Mouse (Mus musculus): ENCODE data around the gene Zfp708. TPM values are rescaled to one million over a fixed set of nuclear protein-coding genes. Genes with fewer than 3 reads are reported as not detected.

The Zfp708 gene
- polyA plus RNA-seq (2015; fragmentation: Nextera tagmentation; extraction: Ambion mirVana): 5.9 and 6.8 TPM in 2 replicates

GRCm38 (mm10) chr13:67097876-67098275 is at the start of gene Zfp708:
Gene Zfp708 (minus strand): TSS chr13:67097976.

DNA sequence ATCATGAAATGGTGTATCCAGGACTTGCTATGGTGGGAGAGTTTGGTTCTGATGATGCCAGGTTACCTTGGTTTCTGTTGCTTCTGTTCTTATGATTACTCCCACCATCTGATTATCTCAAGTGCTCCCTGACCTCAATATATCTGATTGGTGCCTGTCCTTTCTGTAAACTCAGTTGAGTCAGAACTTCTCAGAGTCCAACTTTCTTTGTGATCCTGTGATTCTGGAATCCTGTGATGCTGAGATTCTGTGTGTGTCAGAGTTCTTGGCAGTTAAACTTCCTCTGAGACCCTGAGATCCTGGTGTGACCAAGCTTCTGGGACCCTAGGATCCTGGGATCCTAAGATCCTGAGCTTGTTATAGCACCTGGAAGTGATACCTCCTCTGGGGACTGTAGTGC is 23.6 kb upstream of the Zfp708 start, which contains the start of gene Zfp759:
Zfp759 (plus strand) TSS at position 301 of the 400 bp plus-strand sequence.

DNA sequence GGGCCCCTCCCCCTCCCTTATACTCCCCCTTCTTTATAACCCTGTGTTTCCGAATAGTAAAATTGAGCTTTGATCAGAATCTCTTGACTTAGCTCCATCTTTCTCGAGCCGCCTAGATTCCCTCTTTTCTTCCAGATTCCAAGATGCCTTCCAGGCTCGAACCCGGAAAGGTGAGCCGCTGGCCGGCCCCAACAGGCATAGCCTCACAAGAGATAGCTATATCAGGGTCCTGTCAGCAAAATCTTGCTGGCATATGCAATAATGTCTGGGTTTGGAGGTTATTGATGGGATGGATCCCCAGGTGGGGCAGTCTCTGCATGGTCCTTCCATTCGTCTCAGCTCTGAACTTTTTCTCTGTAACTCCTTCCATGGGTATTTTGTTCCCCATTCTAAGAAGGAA is 18.4 kb upstream of the Zfp708 start, which contains the start of gene Rslcan18:
Rslcan18 (minus strand) TSS at position 101 of the 400 bp plus-strand sequence.

DNA sequence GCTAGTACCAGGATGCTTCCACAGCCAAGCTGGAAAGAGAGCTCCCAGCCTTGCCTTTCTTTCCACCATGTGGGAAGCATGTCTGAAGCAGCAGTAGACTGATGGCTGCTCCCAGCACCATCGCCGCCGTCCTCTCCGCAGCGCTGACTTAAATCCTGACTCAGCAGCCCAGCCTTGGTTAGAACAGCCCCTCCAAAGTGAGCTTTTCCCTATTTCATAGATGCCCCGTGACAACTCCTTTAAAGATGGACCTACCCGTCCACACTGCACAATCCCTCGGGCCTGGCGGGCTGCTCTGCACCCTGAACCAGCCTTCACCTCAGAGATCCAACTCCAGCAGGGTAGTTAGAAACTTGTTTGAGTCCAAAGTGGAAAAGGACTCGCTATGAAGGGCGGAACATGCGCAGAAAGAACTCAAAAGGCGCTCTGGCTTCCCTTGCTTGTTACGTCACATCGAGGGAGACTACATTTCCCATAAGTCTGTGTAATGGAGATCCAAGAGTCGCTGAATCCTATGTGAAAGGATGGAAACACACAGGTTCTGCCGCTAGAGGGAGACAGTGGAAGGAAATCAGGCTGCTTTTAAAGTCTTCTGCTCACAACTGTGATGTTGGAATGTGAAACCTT is 10.5 kb upstream of the Zfp708 start, which contains the start of gene Gm28557:
Gm28557 (minus strand) TSS at position 411 of the 627 bp plus-strand sequence.

DNA sequence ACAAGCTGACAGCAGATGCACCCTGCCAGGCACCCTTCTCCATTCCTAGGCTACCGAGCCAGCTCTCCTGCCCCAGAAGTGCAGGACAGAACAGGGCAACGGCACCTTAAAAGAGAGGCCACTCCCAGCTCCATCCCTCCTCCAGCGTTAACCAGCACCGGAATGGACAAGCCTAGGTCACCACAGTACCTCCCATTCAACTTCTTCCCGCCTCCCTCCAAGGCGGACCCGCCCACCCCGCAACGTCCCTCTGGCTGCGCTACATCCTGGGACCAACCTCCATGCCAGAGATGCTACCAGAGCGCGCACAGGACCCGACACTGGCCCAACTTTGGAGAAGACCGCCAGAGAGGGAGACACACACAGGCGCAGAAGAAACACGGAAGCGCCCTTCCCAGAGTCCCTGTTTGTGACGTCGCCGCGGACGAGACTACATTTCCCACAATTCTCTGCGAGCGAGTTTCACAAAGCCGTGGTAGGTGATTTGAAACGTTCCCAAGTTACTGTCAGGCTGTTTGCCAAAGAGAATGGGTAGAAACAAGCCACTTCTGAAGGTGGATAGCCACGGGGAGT is 36.9 kb downstream of the Zfp708 start, which contains the start of gene Zfp712:
Zfp712 (minus strand) TSS at position 385 of the 573 bp plus-strand sequence.

Other genes with a start within 250 kb of the Zfp708 start
- 3.1 and 3.6 TPM in 2 replicates for gene Gm10767, start 193.1 kb downstream of the Zfp708 start, polyA plus RNA-seq (2015; fragmentation: Nextera tagmentation; extraction: Ambion mirVana)
- 3.8 and 4.7 TPM in 2 replicates for gene Zfp712, start 36.8 kb downstream of the Zfp708 start, polyA plus RNA-seq (2015; fragmentation: Nextera tagmentation; extraction: Ambion mirVana)
- gene Gm28557, start 10.6 kb upstream of the Zfp708 start, polyA plus RNA-seq (2015; fragmentation: Nextera tagmentation; extraction: Ambion mirVana): 0.75 and 2.1 TPM in 2 replicates
- 0.11 TPM in 1 of 2 replicates, not detected in the other for gene Rslcan18, start 18.3 kb upstream of the Zfp708 start, polyA plus RNA-seq (2015; fragmentation: Nextera tagmentation; extraction: Ambion mirVana)
- 3.1 and 3.5 TPM in 2 replicates for gene Zfp759, start 23.7 kb upstream of the Zfp708 start, polyA plus RNA-seq (2015; fragmentation: Nextera tagmentation; extraction: Ambion mirVana)
- 3.9 and 4.2 TPM in 2 replicates for gene Rsl1, start 75.2 kb upstream of the Zfp708 start, polyA plus RNA-seq (2015; fragmentation: Nextera tagmentation; extraction: Ambion mirVana)
- 1.6 and 2.1 TPM in 2 replicates for gene Zfp455, start 96.5 kb upstream of the Zfp708 start, polyA plus RNA-seq (2015; fragmentation: Nextera tagmentation; extraction: Ambion mirVana)
- 4.7 and 5.2 TPM in 2 replicates for gene Zfp458, start 180.5 kb upstream of the Zfp708 start, polyA plus RNA-seq (2015; fragmentation: Nextera tagmentation; extraction: Ambion mirVana)
- gene Zfp457, start 208.5 kb upstream of the Zfp708 start, polyA plus RNA-seq (2015; fragmentation: Nextera tagmentation; extraction: Ambion mirVana): 0.39 and 1.1 TPM in 2 replicates
- 1.0 TPM in 2 replicates for gene Zfp595, start 234.6 kb upstream of the Zfp708 start, polyA plus RNA-seq (2015; fragmentation: Nextera tagmentation; extraction: Ambion mirVana)

Measured in neural tube, postnatal 0 days (tissue).